Mouse (Mus musculus) Patski (cell line): ENCODE measurements around the gene Leng8. TPM values are rescaled to one million over a fixed set of nuclear protein-coding genes. Genes with fewer than 3 reads are reported as not detected.
"Not testable (repeated sequence)": the region's sequence is repeated elsewhere in the genome, so short reads cannot be mapped to it uniquely, and the experiment has no call there.

Experiments
- ATAC-seq: fragments of 100-300 bp; one replicate; pipeline ENCODE4 v1.8.0; 2021
- CTCF ChIA-PET: fragments of 350-600 bp; sonication (Branson Sonifier 250); formaldehyde crosslinking; loops from one replicate; lab custom pipeline; 2022; ENCODE audit warnings: inconsistent platforms; lab: Charles Lee
- POLR2A ChIA-PET: fragments of 350-600 bp; sonication (Branson Sonifier 250); formaldehyde crosslinking; loops from one replicate; lab custom pipeline; 2022; ENCODE audit warnings: antibody characterized with exemption, inconsistent platforms; lab: Charles Lee
- DNase-seq: peaks from one replicate; pipeline ENCODE4 v3.0.0-alpha.2; 2011; ENCODE audit warnings: low read depth, low spot score
- H3K27me3 ChIP-seq: fragments of 371-371 bp; one replicate; pipeline ENCODE4 v1.5.1; 2021
- CTCF ChIP-seq: fragments of 100-300 bp; IDR thresholded peaks from one replicate; pipeline ENCODE4 v1.5.1; 2021
- in situ Hi-C: fragments of 300-500 bp; cut with MboI; formaldehyde crosslinking; loops from 3 replicates; pipeline ENCODE4 v1.11.1; 2018; ENCODE audit warnings: low pct_unique_long_range_greater_than_20kb, mixed read lengths
- polyA plus RNA-seq: library from polyadenylated mRNA; unstranded; gene quantifications from one replicate; pipeline ENCODE4 v1.2.3, GENCODE M21; 2021

Leng8 gene
- polyA plus RNA-seq, 1 experiment from 2014 or later: 92.8 TPM

- CTCF ChIA-PET: no interaction called here
- no peak for ATAC-seq
- no peaks in the 10 kb centered on the region for H3K27me3 ChIP-seq
- no peak for DNase-seq
- TF ChIP-seq CTCF: no peak
- in situ Hi-C loops: loop anchor here (25.0 kb wide), 1 partner anchor 933 kb away; the partner anchor contains the start of gene Epn1
- POLR2A ChIA-PET: interaction anchor here (0.7 kb wide), 1 partner anchor 270 kb away, joined by 3 read pairs; no protein-coding TSS in a partner anchor
These were observed 17.5 kb downstream of the Leng8 start for GRCm38 (mm10) chr7:4154356-4154755.

GRCm38 (mm10) chr7:4154976-4155375, 18.1 kb downstream of the Leng8 start:
- DNase-seq: no peak
- in situ Hi-C loops: loop anchor here (25.0 kb wide), 1 partner anchor 932 kb away; the partner anchor contains the start of gene Epn1
- no peaks in the 10 kb centered on the region for H3K27me3 ChIP-seq
- no peak for TF ChIP-seq CTCF
- CTCF ChIA-PET: no interaction called here
- ATAC-seq: no peak
- POLR2A ChIA-PET: no interaction called here

GRCm38 (mm10) chr7:4161596-4161995, 24.8 kb downstream of the Leng8 start:
- POLR2A ChIA-PET, ATAC-seq, CTCF ChIA-PET, DNase-seq, H3K27me3 ChIP-seq: not testable (repeated sequence)
- in situ Hi-C loops: loop anchor here (25.0 kb wide), 1 partner anchor 926 kb away; the partner anchor contains the start of gene Epn1

- DNase-seq: no peak
- ChIA-PET CTCF (interaction anchor here (1.6 kb wide), 1 partner anchor 17 kb away, joined by 3 read pairs; no protein-coding TSS in a partner anchor), POLR2A (no interaction called here)
- no peak for TF ChIP-seq CTCF
- no peak for ATAC-seq
- H3K27me3 ChIP-seq: no peaks in the 10 kb centered on the region
- in situ Hi-C loops: loop anchor here (25.0 kb wide), 1 partner anchor 924 kb away; the partner anchor contains the start of gene Epn1
These were observed 26.8 kb downstream of the Leng8 start for GRCm38 (mm10) chr7:4163571-4164072.

GRCm38 (mm10) chr7:4164090-4164910, 27.5 kb downstream of the Leng8 start, which contains the start of gene Cdc42ep5:
Gene Cdc42ep5 (minus strand): TSS chr7:4164860.
- no peak for TF ChIP-seq CTCF
- in situ Hi-C loops: loop anchor here (25.0 kb wide), 1 partner anchor 923 kb away; the partner anchor contains the start of gene Epn1
- H3K27me3 ChIP-seq: no peaks in the 10 kb centered on the region
- DNase-seq (no peak), ATAC-seq (peak; percentile 64)
- ChIA-PET CTCF (interaction anchor here (1.6 kb wide), 1 partner anchor 18 kb away, joined by 3 read pairs; no protein-coding TSS in a partner anchor), POLR2A (no interaction called here)

- ATAC-seq (no peak), DNase-seq (no peak)
- no peaks in the 10 kb centered on the region for H3K27me3 ChIP-seq
- TF ChIP-seq CTCF: no peak
- ChIA-PET POLR2A (no interaction called here), CTCF (no interaction called here)
- in situ Hi-C loops: loop anchor here (25.0 kb wide), 1 partner anchor 922 kb away; the partner anchor contains the start of gene Epn1
These were observed 28.4 kb downstream of the Leng8 start for GRCm38 (mm10) chr7:4165286-4165685.

GRCm38 (mm10) chr7:4167098-4167497, 30.3 kb downstream of the Leng8 start:
- ChIA-PET CTCF (no interaction called here), POLR2A (no interaction called here)
- DNase-seq (no peak), ATAC-seq (no peak)
- in situ Hi-C loops: loop anchor here (25.0 kb wide), 1 partner anchor 920 kb away; the partner anchor contains the start of gene Epn1
- TF ChIP-seq CTCF: no peak
- H3K27me3 ChIP-seq: no peaks in the 10 kb centered on the region

- TF ChIP-seq CTCF: no peak
- ChIA-PET POLR2A (no interaction called here), CTCF (no interaction called here)
- ATAC-seq (no peak), DNase-seq (no peak)
- no peaks in the 10 kb centered on the region for H3K27me3 ChIP-seq
- in situ Hi-C loops: loop anchor here (25.0 kb wide), 1 partner anchor 917 kb away; the partner anchor contains the start of gene Epn1
These were observed 33.5 kb downstream of the Leng8 start for GRCm38 (mm10) chr7:4170193-4170938.

- peak; percentile 39 for ATAC-seq
- in situ Hi-C loops: no loop called here
- ChIA-PET POLR2A (no interaction called here), CTCF (no interaction called here)
- peaks cover 10% of the 10 kb centered on the region for H3K27me3 ChIP-seq
- DNase-seq: peak; percentile 43
- no peak for TF ChIP-seq CTCF
These were observed 41.6 kb downstream of the Leng8 start for GRCm38 (mm10) chr7:4178438-4178837.

Other genes with a start within 250 kb of the Leng8 start
- not detected for gene Gm14548, start 238.9 kb upstream of the Leng8 start, polyA plus RNA-seq
- gene Lilra6, start 221.5 kb upstream of the Leng8 start, polyA plus RNA-seq: not detected
- 0.01 TPM for gene Lair1, start 73.8 kb upstream of the Leng8 start, polyA plus RNA-seq
- gene Ttyh1, start 17.6 kb upstream of the Leng8 start, polyA plus RNA-seq: 0.12 TPM
- gene Leng9, start 13.3 kb downstream of the Leng8 start, polyA plus RNA-seq: 6.4 TPM
- 0.58 TPM for gene Cdc42ep5, start 27.8 kb downstream of the Leng8 start, polyA plus RNA-seq
- not detected for gene Lilra5, start 100.7 kb downstream of the Leng8 start, polyA plus RNA-seq
- not detected for gene Ncr1, start 200.7 kb downstream of the Leng8 start, polyA plus RNA-seq